Mouse (Mus musculus): ENCODE data around the gene Kdf1.

Kdf1 gene

GRCm38 (mm10) chr4:133518601-133519368 is at the start of gene Kdf1:
Gene Kdf1, plus strand, starts transcription at chr4:133518963.
- DNase-seq (ENCODE audit: low spot score in 2 of 2), result no peak

DNA sequence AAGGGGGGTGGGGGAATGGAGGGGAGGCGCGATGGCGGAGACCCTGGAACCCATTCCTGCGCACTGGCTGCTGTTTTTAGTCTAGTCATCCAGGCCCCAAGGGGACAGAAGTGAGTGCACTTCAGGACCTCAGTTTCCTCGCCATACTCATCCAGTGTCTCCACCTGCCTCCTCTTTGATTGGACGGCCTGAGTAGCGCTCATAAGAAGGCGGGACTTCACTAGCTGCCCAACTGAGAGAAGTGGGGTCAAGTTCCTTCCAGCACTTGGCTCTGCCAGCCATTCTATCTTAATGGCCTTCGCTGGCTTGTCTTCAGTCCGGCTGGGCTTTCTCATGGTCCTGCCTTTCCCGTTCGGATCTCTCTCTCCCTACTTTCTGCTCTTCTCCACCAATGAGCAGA is 49.6 kb upstream of the Kdf1 start:
- no peak for DNase-seq (ENCODE audit: low spot score in 2 of 2)

GRCm38 (mm10) chr4:133471135-133471821 is 47.5 kb upstream of the Kdf1 start:
- no peak for DNase-seq (ENCODE audit: low spot score in 2 of 2)

DNA sequence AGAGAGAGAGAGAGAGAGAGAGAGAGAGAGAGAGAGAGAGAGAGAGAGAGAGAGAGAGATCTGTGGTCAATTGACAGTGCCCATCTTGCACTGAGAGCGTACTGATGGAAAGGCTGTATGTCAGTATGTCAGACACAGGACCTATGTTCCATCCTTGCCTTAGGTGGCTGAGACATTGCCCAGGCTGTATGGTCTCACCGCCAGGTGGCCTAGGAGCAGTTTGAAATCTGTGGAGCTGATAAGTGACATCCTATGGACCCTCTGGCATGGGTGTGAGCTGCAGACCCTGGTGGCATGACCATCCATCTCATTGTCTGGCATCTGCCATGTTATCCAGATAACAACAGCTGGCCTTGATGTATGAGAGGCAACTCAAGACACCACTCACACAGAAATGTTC is 44.9 kb upstream of the Kdf1 start:
- DNase-seq (ENCODE audit: low spot score in 2 of 2), result no peak

DNA sequence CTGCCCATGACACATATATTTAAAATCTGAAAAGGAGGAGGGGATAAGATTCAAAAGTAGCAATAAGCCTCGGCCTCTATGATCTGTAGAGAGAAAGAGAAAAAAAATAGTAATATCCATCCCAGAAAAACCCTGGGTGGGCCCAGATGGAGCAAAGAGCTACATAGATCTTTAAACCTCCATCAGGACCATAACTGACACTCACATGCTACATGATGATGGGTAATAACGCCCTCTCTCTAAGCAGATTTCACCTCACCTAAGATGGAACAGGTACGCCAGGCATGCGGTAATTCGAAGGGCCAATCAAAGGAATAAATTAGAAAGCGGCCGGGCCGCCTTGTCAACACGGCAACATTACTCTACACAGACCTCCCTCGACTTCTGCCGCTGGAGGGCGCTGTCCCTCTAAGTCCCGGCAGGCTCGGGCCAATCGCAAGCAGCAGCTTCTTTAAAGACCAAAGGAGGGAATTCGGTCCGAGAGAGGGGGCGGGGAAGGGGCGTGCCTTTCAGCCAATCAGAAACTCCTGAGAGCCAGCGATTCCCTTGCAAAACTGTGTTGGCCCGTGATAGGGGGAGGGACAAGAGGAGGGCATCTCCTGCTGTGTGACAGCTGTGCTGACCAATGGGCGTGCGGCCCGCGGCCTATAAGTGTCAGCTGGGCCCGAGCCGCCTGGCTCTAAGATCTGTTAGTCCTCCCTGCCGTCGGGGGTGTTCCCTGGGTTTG is 39.1 kb upstream of the Kdf1 start, which contains the start of gene Tent5b:
TSS of gene Tent5b (plus strand) at position 675 of the 727 bp plus-strand sequence.
- DNase-seq (ENCODE audit: low spot score in 2 of 2), result peak; percentile 87 to 93

DNA sequence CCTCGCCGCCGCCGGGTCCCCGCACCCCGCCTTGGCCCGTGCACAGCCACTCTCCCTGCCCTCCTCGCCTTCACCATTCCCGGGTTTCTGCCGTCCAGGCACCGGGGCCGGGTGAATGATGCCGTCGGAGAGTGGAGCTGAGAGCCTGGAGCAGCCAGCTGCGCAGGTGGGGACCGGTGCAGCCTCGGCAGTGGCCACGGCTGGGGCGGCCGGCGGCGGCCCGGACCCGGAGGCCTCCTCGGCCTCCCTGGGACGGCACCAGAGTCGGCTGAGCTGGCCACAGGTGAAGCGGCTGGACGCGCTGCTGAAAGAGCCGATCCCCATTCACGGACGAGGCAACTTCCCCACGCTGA is 38.6 kb upstream of the Kdf1 start:
- no peak for DNase-seq (ENCODE audit: low spot score in 2 of 2)

- no peak for DNase-seq (ENCODE audit: low spot score in 2 of 2)
Observed at GRCm38 (mm10) chr4:133480754-133481153, 38.0 kb upstream of the Kdf1 start.

GRCm38 (mm10) chr4:133481488-133481887 is 37.3 kb upstream of the Kdf1 start:
- DNase-seq (ENCODE audit: low spot score in 2 of 2), result no peak

GRCm38 (mm10) chr4:133482479-133482878 is 36.3 kb upstream of the Kdf1 start:
- DNase-seq (ENCODE audit: low spot score in 2 of 2), result no peak

DNA sequence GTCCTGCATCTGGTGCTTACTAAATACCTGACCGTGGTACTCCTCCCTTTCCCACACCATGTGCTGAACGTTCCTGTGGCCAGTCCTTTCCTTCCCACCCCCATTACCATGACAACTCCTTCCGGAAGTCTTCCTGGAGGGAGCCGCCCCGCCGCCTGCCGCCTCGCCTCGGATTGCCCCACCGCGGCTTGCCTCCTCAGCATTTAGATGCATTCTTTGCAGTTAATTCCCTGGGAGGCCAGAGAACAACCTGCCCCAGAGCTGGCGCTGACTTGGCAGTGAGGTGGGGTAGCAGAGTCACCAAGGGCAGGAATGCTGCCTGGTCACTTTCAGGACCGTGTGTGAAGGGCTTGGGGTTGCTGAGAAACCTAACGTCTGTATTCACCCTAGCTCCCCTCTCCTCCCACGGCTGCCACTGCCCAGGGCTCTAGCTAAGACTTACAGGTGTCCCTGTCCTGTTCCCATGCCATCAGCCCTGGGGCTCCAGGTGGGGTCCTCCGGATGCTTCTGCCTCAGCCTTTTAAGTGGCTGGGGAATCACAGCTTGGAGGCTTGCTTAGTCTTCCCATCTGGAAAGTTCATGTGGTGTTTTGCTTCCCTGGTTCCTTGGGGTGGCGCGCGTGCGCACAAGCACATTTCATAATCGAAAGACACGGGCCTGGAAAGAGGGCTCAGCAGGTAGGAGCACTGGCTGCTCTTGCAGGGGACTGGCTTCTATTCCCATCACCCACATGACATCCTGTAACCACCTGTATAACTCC is 34.3 kb upstream of the Kdf1 start:
- DNase-seq (ENCODE audit: low spot score in 2 of 2), result no peak

DNA sequence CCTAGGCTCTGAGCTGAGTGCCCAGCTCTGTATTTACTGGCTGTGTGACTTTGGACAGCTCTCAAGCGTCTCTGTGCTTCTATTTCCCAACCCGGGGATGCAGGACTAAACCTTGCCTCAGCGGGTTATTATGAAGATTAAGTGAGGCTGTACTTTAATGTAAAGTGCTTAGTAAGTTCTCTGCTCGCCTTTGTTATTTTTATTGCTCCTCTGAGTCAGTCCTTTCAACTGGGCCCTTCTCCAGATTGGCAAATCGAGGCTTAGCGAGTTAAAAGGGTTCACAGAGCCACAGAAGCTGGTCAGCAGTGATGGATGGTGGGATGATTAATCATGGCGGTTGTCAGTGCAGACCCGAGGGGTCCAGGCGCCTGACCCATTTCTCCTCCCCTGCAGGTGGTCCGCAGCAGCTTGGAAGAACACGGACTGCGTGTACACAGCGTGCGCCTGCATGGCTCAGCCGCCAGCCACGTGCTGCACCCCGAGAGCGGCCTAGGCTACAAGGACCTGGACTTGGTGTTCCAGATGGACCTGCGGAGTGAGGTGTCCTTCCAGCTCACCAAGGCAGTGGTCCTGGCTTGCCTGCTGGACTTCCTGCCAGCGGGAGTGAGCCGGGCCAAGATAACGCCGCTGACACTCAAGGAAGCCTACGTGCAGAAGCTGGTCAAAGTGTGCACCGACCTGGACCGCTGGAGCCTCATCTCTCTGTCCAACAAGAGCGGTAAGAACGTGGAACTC is 32.9 kb upstream of the Kdf1 start:
- no peak for DNase-seq (ENCODE audit: low spot score in 2 of 2)

DNA sequence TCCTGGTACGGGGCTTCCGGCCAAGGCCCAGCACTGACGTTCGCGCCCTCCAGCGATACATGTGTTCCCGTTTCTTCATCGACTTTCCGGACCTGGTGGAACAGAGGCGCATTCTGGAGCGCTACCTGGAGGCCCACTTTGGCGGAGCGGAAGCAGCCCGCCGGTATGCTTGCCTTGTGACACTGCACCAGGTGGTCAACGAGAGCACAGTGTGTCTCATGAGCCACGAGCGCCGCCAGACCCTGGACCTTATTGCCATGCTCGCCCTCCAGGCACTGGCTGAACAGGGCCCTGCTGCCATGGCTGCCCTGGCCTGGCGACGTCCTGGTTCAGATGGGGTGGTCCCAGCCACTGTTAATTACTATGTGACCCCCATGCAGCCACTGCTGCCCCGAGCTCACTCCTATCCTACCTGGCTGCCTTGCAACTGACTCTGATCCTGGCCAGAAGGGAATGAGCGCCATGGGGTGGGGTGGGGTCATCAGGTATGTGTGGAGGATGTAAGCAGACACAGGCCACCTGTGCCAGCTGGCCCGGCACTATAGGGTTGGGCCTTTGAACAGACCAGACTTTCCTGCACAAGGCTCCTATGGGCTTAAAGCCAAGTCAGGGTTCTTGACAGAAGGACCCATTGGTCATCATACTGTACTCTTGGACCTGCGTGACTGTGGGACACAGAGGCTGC is 31.9 kb upstream of the Kdf1 start:
- DNase-seq (ENCODE audit: low spot score in 2 of 2), result no peak

DNA sequence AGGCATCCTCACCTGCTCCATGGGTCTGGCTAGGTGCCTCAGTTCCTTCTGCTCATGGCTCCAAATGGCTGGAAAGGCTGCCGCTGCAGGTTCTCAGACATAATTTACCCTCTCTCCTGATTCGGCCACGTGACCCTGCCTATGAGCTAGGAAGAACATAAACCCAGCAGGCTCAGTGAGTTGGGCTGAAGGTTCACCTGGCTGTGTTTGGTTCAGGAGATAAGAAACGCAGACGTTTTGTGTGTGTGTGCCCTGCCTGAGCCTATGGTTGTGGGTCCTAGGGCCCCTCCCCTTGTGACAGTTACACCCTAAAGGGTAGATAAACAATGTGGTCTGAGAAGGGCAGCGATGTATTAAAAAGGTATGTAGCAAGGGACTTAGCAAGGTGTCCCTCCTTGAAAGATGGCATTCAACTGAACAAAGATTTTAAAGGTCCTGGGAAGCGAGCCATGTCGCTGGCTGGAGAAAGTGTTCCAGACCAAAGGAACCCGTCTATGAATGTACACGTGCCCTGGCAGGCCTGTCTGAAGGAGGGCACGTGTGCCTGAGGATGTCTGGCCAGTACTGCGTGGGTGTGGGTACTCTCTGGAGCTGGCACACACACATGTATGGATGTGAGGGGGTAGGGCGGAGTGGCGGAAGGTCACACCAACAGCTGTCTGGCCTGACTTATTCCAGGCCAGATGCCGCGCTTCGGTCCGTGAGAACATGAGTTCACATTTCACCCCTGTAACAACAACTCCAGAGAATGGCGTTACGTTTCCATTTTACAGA is 30.0 kb upstream of the Kdf1 start:
- no peak for DNase-seq (ENCODE audit: low spot score in 2 of 2)

DNA sequence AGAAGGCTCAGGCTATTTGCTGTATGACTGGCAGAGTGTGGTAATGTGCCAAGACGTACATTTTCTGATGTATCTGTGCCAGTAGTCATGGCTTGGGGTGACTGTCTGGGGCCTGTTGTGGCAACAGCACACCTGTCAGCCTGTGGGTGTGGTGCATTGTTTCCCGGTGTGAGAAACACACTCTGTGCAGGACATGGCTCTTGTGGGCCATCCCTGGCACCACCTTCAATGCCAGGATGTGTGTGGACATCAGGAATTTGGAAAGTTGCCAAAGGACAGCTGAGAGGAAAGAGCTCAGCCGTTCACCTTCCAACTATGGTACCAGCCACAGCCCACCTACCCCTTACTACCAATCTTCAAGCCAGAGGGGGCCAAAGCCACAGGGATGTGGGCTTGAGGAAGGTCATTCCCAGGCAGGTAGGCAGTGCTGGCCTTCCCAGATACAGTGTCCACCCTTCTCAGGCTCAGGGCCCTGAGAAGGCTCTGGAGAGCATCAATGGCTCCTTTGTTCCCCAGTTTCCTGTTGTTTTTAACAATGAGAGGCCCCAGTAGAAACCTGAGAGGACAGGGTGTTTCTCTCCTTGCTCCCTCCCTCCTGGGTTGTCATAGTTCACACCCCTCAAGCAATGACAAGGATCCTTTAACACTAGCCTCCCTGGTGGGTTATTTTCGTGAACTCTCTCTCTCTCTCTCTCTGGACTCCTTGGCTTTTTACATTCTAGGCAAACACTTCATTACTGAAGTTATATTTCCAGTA is 29.1 kb upstream of the Kdf1 start:
- DNase-seq (ENCODE audit: low spot score in 2 of 2), result no peak

- DNase-seq (ENCODE audit: low spot score in 2 of 2), result no peak
Observed at GRCm38 (mm10) chr4:133491800-133492199, 27.0 kb upstream of the Kdf1 start.

DNA sequence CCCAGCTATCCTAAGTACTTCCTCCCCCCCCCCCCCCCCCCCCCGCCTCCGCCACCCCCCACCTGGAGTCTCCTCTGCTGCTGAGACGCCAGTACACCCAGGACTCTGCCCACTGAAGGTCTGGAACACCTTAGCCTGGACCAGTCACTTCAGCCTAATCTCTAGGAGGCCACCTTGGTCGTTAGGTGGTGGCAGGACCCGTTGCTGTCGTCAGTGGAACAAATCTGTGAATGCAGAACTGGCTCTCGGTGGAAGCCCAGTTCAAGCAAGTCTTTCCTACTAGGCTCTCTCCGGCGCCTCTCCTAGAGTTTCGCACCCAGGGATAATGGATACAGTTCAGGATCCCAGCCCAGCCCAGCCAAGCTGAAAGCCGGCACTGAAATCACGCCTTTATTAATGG is 24.9 kb upstream of the Kdf1 start:
- no peak for DNase-seq (ENCODE audit: low spot score in 2 of 2)

DNA sequence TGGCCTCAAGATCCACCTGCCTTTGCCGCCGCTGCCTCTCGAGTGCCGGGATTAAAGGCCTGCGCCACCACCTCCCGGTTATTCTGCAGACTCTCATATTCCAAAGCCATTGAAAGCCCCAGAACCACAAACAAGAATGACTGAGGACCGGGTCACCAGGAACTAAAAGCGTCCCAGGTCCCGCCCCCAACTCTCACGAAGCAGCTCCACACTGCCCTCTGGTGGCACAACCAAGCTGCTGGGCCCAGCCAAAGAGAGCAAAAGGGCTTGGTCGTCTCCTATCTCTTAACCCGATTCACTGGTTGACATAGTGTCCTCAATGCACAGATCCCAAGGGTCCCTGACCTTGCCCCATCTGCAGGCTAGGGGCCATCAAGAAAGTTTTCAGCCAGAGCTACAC is 24.3 kb upstream of the Kdf1 start:
- DNase-seq (ENCODE audit: low spot score in 2 of 2), result peak; percentile 83 to 92

DNA sequence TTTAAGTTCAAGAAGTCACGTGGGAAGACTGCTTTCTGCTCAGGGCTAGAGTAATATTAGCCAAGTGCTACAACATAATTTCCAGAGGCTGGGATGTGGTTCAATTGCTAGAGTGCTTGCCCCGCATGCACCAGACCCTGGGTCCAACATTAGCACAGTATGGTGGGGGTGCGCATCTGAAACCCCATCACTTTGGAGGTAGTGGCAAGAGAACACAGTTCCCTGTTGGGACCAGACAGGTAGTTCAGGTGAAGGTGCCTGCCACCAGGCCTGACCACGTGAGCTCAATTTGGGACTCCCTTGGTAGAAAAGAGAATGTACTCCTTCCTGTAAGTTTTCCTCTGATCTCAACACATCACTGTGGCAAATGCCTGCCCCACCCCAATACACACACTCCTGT is 23.9 kb upstream of the Kdf1 start:
- no peak for DNase-seq (ENCODE audit: low spot score in 2 of 2)

GRCm38 (mm10) chr4:133495711-133496110 is 23.1 kb upstream of the Kdf1 start:
- peak in 1 of 2 experiments; percentile 37 for DNase-seq (ENCODE audit: low spot score in 2 of 2)
